Mouse (Mus musculus): ENCODE results near the gene Mrpl48. TPM values are rescaled to one million over a fixed set of nuclear protein-coding genes. Genes with fewer than 3 reads are reported as not detected.
"Not testable (repeated sequence)": the region's sequence is repeated elsewhere in the genome, so short reads cannot be mapped to it uniquely, and the experiment has no call there.

Mrpl48 gene
- total RNA-seq, 2 experiments from 2014 or later: 65.4 to 75.2 TPM

DNA sequence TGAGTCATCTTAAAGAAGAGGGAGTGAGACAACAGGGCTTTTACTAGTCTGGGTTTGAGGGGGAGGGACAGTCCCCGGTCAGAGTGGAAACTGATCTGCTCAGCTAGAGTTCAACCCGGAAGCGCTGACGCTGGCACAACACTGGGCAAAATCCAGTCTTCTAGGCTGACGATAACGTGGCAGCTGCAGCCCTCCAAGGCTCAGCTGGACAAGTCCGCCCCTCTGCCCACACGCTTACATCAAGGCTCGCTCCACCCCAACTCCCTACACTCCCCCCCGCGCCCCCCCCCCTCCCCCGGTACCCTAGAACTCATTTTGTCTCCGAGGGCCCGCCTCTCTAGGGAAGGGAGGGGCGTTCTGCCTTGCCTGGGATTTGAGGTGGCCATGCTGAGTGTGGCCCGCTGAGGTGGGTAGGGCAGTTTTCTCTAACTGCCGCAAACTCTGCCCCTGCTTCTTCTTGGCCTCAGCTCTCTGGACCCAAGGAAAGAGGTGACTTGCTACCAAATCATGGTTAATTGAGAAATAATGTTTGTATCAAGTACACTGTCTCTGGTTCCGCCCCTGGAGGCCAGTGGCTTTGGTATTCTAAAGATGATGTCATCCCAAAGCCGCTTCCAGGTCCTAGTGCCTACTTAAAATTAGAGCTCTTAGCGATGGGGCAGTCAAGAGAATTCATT, 17.1 kb downstream of the Mrpl48 start:
- intact Hi-C loops (cut with DNase I): loop anchor here (1.0 to 5.0 kb wide), 2 partner anchors 16 to 54 kb away; partner anchors contain the start of genes Coa4 and Rab6a
- peak; percentile 80 to 81 for DNase-seq (ENCODE audit: low spot score in 2 of 2)

DNA sequence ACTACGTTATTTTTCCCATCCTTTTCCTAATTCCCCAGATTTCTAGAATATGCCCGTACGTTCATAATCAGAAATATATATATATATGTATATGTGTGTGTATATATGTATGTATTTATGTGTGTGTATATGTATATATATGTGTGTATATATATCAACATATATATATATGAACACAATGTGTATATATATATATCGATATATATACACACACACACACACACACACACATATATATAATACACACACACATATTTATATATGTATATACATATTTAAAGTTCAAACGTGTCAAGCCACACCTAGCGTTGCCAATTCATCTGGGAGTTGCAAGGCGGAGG, 17.6 kb downstream of the Mrpl48 start:
- DNase-seq (ENCODE audit: low spot score in 2 of 2): no peak
- intact Hi-C loops (cut with DNase I): loop anchor here (5.0 kb wide), 1 partner anchor 53 kb away; the partner anchor contains the start of gene Coa4

DNA sequence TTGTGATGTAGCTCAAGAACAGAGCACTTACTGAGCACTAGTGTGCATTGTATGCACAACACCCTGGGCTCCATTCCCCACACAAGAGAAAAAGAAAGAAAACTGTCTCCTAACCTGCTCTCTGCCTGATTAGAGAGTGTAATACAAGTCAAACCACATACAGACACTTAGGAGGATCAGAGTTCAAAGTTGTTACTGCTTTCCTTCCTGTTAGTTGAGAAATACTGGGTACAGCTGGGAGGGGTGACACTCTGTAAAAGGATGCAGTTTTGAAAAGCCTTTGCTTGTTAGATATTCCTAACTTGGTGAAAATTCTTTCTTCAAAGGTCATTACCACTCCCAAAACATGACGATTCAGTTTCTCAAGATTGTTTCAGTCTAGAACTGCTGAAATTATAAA, 18.3 kb downstream of the Mrpl48 start:
- no peak for DNase-seq (ENCODE audit: low spot score in 2 of 2)
- intact Hi-C loops (cut with DNase I): loop anchor here (5.0 kb wide), 2 partner anchors 38 to 53 kb away; partner anchors contain the start of gene Coa4

DNA sequence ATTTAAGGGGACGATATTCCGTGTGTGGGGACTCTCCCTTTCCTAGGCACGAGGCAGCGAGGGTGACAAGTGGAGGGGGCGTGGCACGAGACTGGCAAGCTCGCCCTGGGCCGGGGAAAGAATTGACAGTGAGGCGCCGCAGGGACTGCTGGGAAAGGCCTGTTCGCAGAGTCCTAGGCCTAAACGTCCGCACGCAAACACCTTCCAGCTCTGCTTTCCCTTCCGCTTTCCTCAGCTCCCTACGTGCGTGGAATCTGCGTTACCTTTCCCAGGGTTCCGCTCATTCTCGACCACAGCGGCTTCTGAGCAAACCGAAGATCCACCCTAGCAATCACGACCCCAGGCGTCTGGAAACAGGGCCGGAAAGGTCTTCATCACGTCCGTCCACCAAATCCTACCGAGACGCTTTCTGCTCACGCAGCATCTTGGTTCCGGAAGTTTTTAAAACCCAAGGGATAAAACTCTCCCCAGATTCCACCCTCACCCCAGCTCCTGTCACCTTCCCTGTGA, 25.3 kb downstream of the Mrpl48 start:
- intact Hi-C loops (cut with DNase I): no loop called here
- peak; percentile 91 to 92 for DNase-seq (ENCODE audit: low spot score in 2 of 2)

DNA sequence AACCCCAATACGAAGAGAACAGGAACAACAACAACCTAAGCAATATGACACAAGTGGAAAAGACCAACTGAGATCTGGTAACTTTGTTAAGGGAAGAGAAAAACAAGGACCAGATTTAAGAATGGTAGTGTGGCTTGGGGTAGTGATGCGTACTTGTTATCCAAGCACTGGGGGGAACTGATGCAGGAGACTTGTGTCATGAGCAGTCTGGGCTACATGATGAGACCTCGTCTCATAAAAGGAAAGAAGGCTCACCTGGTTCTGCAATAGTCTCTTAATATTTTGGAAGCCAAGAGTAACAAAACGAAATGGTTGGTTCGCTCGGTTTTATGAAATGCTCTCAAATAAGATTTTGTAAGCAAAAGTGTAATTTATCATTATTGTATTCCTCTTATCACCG, 25.9 kb downstream of the Mrpl48 start:
- intact Hi-C loops (cut with DNase I): no loop called here
- no peak for DNase-seq (ENCODE audit: low spot score in 2 of 2)

DNA sequence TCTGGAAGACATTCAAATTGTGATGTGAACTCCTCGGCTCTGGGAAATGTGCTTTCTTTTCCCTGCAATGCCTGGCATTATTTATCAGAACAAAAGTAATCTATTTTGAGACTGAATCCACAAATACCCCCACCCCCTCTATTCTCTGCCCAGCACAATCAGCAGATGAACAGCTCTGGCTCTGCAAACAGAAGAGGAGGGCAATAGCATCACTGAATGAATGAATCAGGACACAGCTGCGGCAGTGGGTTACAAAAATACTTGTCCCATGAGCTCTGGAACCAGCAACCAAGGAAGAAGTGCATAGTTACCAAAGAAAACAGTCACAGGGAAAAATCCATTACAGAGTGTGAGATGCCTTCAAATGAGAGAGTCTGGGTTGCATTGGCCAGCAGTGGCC, 29.3 kb downstream of the Mrpl48 start:
- no peak for DNase-seq (ENCODE audit: low spot score in 2 of 2)
- intact Hi-C loops (cut with DNase I): no loop called here

DNA sequence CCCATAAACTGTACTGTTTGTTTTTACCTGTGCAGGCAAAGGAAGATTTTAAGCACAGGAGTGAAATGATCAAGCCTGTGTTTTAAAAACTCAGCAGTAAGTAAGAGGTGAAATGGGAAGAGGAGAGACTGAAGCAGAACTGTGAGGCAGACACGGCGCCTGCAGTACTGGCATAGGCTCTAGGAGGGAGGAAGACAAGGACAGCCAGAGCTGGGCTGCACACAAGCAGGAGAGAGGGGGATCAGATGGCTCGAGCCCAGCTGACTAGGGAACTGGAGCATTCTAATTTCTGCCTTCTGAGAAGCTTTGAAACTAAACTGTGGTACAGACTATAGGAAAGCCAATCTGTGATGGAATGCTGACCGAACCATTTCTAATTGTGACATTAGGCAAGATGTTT, 35.4 kb downstream of the Mrpl48 start:
- no peak for DNase-seq (ENCODE audit: low spot score in 2 of 2)
- intact Hi-C loops (cut with DNase I): no loop called here

DNA sequence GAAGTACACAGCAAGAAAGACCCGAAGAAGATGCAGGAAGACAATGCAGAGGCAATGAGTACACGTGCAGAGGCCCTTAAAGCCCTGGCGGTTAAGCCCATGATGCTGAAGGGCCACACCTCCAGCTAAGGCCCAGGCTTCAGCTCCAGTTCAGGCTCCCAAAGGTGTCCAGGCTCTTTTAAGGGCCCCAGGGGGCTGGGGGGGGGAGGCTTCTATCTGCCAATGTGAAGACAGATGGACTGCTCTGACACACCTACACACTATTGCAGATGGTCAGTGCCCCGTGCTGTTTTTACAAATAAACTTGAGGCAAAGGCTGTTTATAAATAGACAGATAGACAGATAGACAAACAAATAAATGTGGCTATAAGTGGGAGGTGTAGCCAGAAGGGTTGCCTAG, 36.0 kb downstream of the Mrpl48 start:
- DNase-seq (ENCODE audit: low spot score in 2 of 2): no peak
- intact Hi-C loops (cut with DNase I): no loop called here

DNA sequence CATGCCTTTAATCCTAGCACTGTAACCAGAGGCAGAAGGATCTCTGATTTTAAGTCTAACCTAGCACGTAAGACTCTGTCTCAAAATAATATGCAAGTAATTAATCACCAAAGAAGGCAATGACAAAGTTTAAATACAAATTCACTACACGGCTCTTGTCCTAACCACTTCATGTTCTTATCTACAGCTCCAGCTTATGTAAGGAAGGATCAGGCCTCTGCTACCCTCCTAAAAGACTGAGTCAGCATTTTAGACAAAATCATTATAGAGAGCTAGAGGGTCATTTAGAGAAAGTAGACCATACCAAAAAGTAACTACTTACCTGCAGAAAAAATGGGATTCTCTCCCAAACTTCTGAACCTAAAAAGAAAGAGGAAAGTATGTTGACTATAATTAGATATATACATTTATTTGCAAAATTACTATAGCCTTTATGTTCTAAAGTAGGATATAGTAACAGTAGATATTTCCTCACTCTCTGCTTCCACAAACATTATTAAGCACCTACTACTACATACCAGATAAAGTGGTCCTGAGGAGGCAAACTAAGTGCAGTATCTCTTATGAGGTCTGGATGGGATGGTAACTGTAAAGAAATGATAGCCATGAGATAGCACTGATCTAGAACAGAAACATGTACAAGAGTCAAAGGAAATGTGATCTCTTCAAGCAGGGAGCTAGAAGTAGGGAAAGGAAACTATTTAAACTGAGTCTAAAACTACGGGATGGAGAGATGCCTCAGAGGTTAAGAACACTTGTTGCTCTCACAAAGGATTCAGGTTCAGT, 37.0 kb downstream of the Mrpl48 start:
- intact Hi-C loops (cut with DNase I): no loop called here
- DNase-seq (ENCODE audit: low spot score in 2 of 2): no peak

DNA sequence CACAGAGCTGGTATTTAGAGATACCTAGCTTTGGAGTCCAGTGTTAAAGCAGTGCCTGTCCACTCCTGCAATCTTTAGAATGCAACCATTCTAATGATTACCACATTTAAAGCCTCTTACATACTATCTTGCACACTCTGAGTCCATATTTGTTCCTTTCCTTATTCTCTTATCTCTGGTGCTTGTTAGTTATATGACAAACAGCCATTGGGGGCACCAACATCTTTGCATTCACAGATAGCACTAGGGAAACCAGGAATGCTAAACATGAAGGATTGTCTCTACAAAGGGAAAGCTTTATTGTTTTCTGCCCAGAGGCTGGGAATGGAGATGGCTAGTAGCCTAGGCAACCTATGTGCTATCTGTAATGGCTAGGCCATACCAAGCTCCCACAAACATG, 38.2 kb downstream of the Mrpl48 start:
- DNase-seq (ENCODE audit: low spot score in 2 of 2): no peak
- intact Hi-C loops (cut with DNase I): no loop called here

DNA sequence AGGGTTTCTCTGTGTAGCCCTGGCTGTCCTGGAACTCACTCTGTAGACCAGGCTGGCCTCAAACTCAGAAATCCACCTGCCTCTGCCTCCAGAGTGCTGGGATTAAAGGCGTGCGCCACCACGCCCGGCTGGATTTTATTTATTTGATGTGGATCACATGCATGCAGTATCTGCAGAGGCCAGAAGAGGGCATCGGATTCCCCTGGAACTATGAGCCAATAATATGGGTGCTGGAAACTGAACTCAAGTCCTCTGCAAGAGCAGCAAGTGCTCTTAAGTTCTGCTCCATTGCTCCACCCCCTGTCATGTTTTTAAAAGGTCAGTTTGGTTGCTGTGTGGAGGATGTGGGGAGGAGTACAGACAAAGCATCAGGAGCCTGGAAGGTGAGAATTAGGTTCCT, 40.9 kb downstream of the Mrpl48 start:
- DNase-seq (ENCODE audit: low spot score in 2 of 2); intact Hi-C loops (cut with DNase I): not testable (repeated sequence)

DNA sequence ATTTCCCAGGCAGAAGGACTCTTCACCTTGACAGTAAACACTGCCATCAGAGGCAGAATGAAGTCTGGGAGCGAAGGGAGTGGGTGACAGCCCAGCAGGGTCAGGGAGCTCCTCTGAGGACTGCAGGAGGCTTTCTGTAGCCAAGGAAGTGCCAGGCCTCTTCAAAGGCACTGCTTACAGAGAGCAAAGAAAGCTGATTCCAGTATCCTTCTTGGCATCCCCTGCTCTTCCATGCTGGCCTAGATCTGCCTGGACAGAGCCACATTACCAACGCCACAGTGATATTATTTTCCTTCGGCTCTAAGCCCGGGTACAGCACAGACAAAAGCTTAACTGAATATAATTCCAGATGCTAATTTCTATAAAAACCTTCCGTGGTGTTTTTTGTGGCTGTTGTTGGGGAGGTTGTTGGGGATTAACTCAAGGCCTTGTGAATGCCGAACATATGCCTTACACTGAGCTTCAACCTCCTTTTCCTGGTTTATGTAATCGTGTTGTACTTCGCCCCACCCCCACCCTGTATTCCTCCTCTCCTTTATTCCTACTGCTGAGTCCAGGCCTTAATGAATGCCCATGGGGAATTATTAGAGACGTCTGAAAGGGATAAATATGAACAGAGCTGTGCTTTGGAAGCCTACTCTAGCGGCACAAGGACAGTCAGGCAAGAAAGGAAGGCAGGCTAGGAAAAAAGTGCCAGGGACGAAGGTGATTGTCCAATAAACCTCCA, 46.1 kb downstream of the Mrpl48 start:
- DNase-seq (ENCODE audit: low spot score in 2 of 2): peak in 1 of 2 experiments; percentile 14
- intact Hi-C loops (cut with DNase I): no loop called here

DNA sequence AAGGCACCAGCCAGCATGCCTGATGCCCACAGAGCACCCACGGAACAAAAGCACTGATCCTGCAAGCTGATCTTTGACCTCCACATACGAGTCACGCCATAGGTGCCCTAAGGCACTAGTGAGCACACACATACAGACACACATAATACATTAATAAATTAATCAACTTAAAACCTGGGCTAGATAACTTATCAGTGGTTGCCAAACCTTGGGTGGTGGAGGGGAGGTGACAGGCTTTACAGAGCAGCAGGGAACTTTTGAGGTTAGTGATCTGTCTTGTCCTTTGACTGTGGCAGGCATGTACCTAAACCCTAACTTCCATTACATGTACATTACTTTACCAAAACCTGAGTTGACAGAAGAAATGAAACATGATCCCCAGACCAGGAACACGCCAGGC, 48.8 kb downstream of the Mrpl48 start:
- intact Hi-C loops (cut with DNase I): no loop called here
- no peak for DNase-seq (ENCODE audit: low spot score in 2 of 2)

DNA sequence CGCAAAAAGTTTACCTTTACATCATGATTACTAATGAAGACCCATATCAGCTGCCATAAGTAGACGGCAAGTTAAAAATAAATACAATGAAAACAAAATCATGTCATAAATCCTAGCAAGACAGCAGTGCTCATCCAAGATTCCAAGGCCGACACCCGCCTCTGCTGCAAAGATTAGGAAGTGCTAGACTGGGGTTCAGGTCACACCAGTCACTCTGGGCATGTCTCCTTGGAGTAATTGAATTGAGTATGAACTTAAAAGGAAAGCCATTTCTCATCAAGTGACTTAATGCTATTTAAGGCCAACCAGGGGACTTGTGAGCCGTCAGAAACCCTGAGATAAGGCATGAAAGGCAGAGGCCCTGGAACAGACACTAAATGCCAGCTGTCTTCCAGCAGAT, 50.9 kb downstream of the Mrpl48 start:
- no peak for DNase-seq (ENCODE audit: low spot score in 2 of 2)
- intact Hi-C loops (cut with DNase I): no loop called here

DNA sequence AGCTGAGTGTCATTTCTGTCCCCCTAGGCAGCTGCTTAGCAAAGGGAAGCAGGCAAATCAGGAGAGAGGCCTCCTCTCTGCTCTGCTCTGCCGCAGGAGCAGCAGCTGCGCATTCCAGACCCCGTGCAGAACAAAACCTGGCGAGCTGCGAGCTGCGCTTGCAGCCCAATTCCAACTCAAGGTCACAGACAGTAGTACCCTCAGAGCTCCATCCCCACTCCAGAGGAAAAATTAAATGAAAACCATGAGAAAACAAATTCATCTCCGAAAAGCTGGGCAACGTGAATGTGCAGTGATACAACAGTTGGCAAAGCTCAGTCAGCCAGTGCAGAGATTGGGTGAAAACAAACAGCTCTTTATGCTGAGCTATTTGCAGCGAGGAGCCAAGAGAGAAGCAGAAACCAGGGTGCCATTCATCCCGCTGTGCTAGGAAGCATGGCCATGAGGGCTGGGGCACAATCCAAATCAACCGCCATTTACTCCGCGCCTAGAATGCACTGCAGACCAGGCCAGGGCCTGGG, 52.6 kb downstream of the Mrpl48 start:
- intact Hi-C loops (cut with DNase I): no loop called here
- peak; percentile 58 to 59 for DNase-seq (ENCODE audit: low spot score in 2 of 2)

DNA sequence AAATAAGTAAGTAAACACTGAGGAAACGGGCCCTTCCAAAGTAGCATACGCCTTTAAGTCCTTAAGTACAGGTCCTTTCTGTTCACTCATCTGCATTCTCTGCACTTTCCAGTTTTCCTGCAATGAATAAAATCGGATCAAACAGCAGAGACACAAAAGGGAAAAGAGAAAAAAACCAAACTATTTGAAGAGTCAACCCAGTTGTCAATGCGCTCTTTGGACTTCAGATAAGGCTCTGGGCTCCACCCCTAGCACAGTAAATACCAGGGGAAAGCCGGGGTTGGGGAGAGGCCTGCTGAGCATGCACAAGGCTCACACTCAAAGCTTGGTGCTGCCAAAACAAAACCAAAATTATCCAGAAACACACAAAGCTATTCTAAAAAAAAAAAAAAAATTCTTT, 53.2 kb downstream of the Mrpl48 start:
- intact Hi-C loops (cut with DNase I): loop anchor here (5.0 kb wide), 3 partner anchors 32 to 82 kb away; partner anchors contain the start of genes Mrpl48 and Rab6a
- no peak for DNase-seq (ENCODE audit: low spot score in 2 of 2)

DNA sequence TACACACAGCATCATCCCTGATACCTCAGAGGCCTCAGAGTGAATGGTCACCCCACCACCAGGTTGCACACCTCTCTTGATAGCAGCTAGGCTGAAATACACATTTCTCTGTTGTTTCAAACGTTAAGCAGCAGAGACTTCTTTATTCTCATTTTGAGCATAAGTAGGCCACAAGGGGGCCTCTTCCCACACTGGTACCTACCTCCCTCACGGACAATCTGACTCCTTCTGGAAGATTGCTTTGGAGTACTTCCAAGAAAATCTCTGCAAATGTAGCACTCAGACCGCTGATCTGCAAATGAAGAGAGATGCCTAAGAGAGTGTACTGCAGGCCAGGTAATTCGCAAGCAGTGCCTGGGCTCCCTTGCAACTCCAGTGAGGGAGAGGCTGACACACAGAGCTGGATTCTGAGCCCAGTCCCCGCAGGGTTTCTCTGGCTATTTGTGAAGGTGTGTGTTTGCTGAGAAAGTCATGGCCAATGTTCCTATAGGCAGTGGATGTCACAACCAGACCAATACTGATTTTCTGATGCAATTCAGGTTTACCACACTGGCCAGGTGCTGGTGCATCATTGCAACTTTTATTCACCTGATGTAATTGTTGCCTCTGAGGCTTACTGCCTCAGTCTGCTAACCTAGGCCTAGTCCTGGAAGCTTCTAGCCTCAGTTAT, 57.6 kb downstream of the Mrpl48 start:
- intact Hi-C loops (cut with DNase I): loop anchor here (5.0 kb wide), 3 partner anchors 37 to 87 kb away; partner anchors contain the start of genes Mrpl48 and Rab6a
- DNase-seq (ENCODE audit: low spot score in 2 of 2): peak; percentile 20 to 35

DNA sequence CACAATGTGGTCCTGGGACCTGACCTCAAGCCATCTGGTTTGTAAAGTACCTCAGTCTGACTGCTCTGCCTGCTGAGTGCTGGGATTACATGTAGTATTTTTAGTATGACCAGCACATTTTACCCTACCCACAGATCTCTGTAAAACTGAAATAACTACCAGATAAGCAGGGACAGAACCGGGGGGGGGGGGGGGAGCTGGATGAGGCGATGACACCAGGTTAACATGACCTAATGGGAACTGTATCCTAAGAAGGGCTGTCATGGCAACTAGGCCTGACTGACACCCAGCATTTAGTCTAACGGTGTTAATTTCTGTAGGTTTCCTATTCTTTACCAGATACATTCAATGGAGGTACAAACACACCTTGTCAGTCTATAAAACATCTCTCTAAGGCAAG, 58.3 kb downstream of the Mrpl48 start:
- no peak for DNase-seq (ENCODE audit: low spot score in 2 of 2)
- intact Hi-C loops (cut with DNase I): loop anchor here (5.0 kb wide), 3 partner anchors 38 to 88 kb away; partner anchors contain the start of genes Mrpl48 and Rab6a

DNA sequence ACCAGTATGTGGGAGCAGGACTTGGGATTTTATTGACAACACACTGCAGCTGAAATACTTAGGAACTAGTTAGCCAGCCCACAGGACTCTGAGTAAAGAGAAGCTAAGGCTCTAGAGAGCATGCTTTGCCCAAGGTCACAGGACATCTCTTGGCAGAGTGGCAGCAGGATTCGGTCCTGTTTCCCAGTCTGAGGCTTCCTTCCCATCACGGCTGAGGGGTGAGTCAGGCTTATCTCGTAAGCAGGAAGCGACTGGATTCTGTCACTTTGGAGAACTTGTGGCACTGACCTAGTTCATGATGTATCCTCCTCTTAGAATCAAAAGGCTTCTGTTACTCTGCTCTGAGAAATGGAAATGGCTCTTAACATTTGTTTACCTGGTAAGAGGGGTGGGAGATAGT, 60.5 kb downstream of the Mrpl48 start:
- intact Hi-C loops (cut with DNase I): no loop called here
- DNase-seq (ENCODE audit: low spot score in 2 of 2): no peak
